Mouse (Mus musculus) right cerebral cortex, postnatal 4 days (tissue): ENCODE measurements at regions not wholly inside any gene's neighbourhood (a gene's known extent, or its start where the extent isn't known, plus 50 kb on each side); places are given as distances from the start of the nearest gene placed in this dataset.

Experiments used
- DNase-seq: peaks from one replicate; pipeline ENCODE4 v3.0.0-alpha.2; 2022

DNA sequence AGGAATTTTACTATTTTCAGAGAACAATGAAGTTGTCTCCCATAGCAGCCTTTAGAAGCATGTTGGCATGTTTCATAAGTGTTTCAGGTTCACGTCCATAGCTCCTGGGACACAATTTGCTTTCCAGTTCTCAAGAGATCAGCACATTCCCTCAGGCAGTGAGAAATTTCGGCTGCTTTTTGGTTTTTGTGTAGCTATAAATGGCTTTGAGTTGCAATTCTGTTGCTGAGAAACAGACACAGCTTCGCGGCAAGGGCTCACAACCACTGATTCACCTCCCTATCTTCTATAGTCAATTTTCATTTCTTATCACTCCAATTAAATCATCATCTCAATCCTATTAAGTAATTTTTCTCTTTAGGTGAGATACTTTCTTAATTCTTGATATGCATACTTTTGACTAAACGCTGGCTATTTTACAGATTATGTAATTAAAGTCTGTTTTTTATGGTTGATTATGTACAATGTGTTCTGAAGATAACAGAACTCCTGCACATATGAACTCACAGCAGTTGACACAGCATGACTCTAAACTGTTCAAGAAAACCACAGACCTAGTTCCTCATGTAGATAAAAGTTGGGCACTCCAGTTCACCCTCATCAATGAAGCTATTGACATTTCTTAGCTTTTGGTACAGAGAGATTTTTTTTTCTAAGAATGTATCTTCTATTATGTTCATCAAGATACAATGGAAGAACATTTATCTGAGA, 694.1 kb upstream of the Gm21833 start:
- peak; percentile 2 for DNase-seq

DNA sequence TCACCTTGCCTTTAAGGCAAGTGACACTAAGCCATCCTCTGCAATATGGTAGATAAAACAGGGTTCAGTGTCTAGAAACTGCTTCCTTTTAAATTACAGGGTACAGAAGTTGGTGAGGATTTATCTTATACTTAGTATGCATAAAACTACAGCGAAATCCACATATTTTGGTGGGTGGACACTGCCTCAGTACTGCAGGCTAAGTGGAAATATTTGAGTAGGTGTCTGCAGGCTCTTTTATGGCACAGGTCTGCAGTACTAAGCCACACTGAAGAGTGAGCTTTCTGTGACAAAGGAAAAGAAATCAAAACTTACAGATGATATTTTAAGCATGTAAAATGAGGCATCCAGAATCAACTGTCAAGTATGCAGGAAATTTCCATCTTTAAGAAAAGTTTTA, 692.9 kb upstream of the Gm21833 start:
- no peak for DNase-seq

DNA sequence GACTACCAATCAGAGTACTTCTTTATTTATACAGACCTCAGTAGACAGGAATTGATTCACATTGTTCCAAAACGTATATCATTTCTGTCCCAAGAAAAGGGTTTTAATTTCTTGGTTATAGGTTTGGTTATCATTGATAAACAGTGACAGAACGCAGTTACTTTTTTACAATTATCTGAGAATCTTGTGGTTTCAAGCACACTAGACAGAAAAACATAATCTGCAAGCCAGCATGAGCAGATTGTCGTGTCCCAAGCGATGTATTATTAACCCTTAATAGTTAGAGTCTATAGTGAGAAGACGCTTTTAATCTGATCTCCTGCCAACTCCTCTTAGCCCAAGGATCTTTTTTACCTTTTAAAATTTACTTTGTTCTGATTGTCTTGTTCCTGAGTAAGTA, 645.4 kb upstream of the Gm21833 start:
- no peak for DNase-seq

DNA sequence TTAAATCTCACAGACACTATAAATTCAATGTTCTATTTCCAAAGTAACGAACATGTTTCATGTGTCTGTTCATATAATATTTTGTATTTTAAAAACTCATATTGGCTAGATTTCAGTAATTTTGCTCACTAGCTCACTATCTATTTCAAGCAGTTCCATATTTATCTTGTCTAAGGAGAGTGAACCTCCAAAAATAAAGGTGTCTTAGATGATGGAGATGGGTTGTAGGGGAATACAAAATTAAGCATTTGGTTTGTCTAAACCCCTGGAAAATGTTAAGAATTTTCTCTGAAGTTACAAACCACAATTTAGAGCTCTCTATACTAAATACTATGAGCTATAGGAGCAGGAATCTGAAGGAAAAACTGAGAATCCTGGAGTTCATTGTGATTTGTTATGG, 595.3 kb upstream of the Gm21833 start:
- DNase-seq, result no peak

DNA sequence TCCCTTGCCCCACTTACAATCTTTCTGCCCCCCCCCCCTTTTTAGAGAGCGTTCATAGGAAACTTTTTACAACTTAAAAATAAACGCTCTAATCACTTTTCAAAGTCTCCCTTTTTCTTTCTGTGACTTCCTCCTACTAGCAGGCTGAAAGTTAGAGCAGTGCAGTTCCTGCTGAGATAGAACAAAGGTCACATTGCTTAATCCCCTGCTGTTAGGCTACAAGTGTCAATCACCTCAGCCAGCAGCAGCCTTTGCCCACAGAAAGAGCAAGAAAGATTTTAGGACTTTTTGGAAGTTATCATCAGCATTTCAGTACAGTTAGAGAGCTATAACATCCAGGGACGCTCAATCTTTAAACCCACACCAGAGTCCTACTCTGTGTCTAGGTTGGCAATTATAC, 584.3 kb upstream of the Gm21833 start:
- no peak for DNase-seq
